Mouse (Mus musculus): Measurements from ENCODE around the gene Adss.

Gene Adss

GRCm38 (mm10) chr1:177727883-177728525 is 68.3 kb downstream of the Adss start:
- DNase-seq (ENCODE audit: low spot score) = no peak

- no peak for DNase-seq (ENCODE audit: low spot score)
Observed at GRCm38 (mm10) chr1:177726870-177727269, 69.4 kb downstream of the Adss start.

GRCm38 (mm10) chr1:177723786-177724185 is 72.5 kb downstream of the Adss start:
- DNase-seq (ENCODE audit: low spot score) = no peak

- no peak for DNase-seq (ENCODE audit: low spot score)
Observed at GRCm38 (mm10) chr1:177719029-177719427, 77.3 kb downstream of the Adss start.

GRCm38 (mm10) chr1:177718340-177719028 is 77.8 kb downstream of the Adss start:
- no peak for DNase-seq (ENCODE audit: low spot score)

GRCm38 (mm10) chr1:177717057-177717835 is 79.1 kb downstream of the Adss start:
- DNase-seq (ENCODE audit: low spot score) = no peak

GRCm38 (mm10) chr1:177716448-177716847 is 79.9 kb downstream of the Adss start:
- no peak for DNase-seq (ENCODE audit: low spot score)

GRCm38 (mm10) chr1:177714397-177715012 is 81.8 kb downstream of the Adss start:
- DNase-seq (ENCODE audit: low spot score) = no peak

- no peak for DNase-seq (ENCODE audit: low spot score)
Observed at GRCm38 (mm10) chr1:177713635-177714396, 82.5 kb downstream of the Adss start.

All from adipocyte (in vitro differentiated cells).